Mouse (Mus musculus) adrenal gland, adult 8-10 months (tissue): Measurements from ENCODE around the gene Gprc5b. TPM values are rescaled to one million over a fixed set of nuclear protein-coding genes. Genes with fewer than 3 reads are reported as not detected.

Experiments
- DNase-seq: peaks from one replicate; pipeline ENCODE4 v3.0.0; 2022
- total RNA-seq, 4 experiments: library from RNA; stranded (reverse); gene quantifications; 2 replicates each; pipeline ENCODE4 v1.2.4; 2022

The Gprc5b gene
- total RNA-seq, 4 experiments from 2014 or later, result 139 to 182 (median 170) TPM

GRCm38 (mm10) chr7:118989275-118989856 is 5.6 kb downstream of the Gprc5b start:
- DNase-seq, result peak; percentile 45

GRCm38 (mm10) chr7:118986369-118986768 is 8.6 kb downstream of the Gprc5b start:
- DNase-seq, result no peak

DNA sequence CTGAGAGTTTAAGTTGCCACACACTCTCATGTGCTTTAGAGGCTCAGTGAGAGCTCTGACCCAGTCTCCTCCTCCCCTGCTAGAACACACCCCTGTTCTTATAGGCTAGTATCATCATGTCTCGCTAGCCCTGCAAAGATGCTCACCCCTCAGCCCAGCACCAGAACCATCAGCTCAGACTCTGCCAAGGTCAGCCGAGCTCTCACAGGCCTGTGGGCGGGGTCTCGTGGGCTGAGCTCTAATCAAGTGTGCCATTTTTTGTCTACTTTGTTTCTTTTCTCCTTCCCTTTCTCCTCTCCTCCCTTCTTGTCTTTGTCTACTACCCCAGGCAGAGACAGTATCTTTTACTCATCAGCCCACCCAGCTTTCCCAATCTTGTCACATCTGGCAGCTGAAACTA is 9.2 kb downstream of the Gprc5b start:
- DNase-seq, result no peak

DNA sequence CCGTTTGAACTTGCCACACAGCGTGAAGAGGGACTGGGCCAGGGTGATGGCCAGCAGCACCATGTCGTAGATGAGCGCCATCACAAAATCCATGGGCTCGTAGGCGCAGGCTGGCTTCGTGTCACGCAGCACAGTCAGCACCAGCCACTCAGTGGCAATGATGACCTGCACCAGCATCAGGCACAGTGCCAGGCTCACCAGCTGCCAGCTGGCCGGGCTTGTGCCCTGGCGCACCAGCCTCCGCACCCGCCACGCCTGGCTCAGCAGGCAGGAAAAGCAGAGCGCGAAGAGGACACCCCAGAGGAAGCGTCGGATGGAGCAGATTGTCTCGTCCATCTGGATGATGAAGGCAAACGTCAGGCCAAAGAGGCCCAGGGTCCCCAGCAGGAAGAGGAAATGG is 11.1 kb downstream of the Gprc5b start:
- peak; percentile 76 for DNase-seq

DNA sequence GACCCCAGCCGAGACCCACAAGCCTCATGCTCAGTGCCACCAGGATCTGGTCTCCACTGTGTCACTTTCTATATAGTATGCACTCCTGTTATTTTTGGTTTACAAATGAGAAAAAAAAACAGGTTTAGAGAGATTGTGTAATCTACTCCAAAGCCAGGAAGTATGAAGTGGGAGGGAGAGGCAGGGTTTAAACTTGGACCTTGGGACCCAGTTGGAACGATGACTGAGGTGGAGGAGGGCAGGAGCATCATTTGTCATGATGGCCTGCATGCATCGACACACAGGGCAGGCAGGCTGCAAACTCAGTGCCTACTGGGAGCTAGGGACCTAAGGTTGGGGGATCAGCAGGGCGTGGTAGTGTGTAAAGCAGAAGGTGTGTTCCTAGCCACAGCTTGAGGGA is 12.4 kb downstream of the Gprc5b start:
- no peak for DNase-seq

GRCm38 (mm10) chr7:118981831-118982230 is 13.2 kb downstream of the Gprc5b start:
- DNase-seq, result no peak

DNA sequence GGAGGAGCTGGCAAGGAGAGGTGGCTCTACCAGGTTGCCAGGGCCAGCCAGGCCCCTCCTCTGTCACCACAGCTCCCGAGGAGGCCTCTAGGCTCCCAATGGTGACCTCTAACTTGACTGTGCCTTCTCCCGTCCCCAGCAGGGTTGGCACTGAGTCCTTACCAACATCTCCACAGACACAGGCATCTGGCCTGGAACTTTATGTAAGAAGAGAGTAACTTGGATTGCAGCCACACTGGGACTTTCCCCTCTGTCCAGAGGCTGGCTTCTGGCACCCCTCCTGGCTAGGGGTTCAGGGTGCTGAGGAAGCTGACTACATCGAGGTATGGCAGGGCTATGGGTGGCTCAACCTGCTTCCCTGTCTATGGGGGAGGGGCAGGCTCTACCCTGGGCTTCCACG is 13.7 kb downstream of the Gprc5b start:
- peak; percentile 73 for DNase-seq

DNA sequence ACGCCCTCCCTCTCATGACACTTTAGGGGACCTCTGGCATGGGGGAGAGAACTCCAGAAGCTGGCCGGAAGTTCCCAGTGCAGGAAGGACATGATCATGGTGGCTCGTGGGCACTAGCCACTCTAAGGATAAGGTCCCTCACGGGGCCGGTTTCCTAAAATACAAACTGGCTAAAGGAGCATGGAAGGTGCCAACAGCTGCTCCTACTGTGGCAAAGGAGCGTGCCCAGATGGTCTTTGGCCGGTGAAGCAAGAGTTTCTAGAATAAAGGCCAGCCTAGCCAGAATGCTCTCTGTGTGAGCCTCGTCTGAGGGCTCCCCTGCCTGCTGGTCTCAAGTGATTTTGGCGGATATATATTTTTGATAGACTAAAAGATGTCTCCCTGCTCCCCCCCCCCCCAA is 15.3 kb downstream of the Gprc5b start:
- no peak for DNase-seq

DNA sequence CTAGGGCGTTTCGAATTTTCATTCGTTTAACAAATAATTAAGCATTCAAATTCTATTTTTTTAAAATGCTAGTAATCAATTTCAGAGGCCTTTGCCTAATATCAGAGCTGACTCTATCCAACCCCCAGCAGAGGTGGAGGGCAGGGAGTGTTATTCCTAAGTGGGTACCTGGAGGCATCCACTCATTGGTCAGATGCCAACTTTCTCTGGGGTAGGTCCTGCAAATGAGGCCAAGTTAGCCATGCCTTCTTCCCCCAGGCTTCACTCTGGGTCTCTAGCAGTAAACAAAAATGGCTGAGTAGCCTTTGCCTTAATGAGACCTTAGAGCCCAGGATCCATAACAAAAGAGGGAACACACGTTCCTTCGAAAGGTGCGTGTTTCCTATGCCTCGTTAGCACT is 15.9 kb downstream of the Gprc5b start:
- no peak for DNase-seq

DNA sequence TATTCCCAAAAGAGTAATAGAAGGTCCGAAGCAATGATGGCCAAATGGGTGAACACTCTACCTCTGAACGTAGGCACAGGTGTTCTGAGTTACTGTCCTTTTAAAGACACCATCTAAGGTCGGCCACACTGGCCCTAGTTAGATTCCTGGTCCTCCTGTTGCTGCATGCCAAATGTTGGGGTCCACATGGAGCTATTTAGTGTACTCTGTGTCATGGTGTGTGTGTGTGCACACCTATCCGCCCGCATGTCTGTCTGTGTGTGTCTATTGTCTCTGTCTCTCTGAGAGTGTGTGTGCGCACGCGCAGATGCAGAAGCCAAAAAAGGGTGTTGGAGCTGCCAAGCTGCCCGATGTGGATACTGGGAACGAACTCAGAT is 17.9 kb downstream of the Gprc5b start:
- no peak for DNase-seq

- DNase-seq, result no peak
These were observed 18.4 kb downstream of the Gprc5b start for GRCm38 (mm10) chr7:118976414-118977166.

GRCm38 (mm10) chr7:118975837-118976236 is 19.2 kb downstream of the Gprc5b start:
- DNase-seq, result no peak

GRCm38 (mm10) chr7:118973377-118973776 is 21.6 kb downstream of the Gprc5b start:
- DNase-seq, result peak; percentile 50

- peak; percentile 69 for DNase-seq
These were observed 22.7 kb downstream of the Gprc5b start for GRCm38 (mm10) chr7:118972306-118972705.

GRCm38 (mm10) chr7:118971499-118971898 is 23.5 kb downstream of the Gprc5b start:
- DNase-seq, result no peak

DNA sequence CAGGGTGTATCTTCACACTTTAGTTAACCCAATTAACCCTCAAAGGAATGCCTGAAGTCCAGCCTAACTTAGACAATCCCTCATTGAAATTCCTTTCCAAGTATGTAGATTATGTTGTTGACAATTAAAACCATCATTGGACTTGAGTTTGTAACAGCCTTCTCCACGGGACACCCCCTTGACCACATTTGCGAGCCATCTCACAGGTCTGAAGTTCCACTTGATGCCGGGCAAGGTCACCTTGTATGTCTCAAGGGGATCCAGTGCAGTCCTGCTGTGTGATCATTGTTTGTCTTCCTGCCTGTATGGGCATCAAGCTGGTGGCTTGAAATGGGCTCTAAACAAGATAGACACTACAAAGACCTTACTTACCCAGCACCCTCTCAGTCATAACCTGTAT is 26.1 kb downstream of the Gprc5b start:
- DNase-seq, result no peak

DNA sequence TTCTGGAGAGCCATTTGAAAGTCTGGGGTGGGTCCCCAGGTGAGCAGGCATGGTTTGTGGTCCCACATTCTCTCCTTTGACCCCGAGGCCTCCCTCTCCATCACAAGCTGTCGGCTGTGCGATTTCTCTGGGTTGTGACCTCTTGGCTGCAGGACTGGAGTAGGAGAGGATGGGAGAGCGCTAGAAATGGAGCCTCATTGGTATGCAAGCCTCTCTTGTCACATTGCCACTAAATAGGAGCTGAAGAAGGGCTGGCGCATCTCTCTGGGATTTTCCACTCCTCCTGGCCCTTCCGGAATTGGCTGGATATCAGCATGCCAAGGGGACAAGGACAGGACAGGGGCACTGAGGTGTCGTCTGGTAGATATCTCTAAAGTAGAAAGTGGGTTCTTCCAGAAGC is 29.8 kb downstream of the Gprc5b start:
- peak; percentile 63 for DNase-seq

- no peak for DNase-seq
These were observed 30.2 kb downstream of the Gprc5b start for GRCm38 (mm10) chr7:118964777-118965176.

GRCm38 (mm10) chr7:118959209-118959608 is 35.8 kb downstream of the Gprc5b start:
- DNase-seq, result no peak

- no peak for DNase-seq
These were observed 38.3 kb downstream of the Gprc5b start for GRCm38 (mm10) chr7:118956616-118957246.

- DNase-seq, result no peak
These were observed 40.0 kb downstream of the Gprc5b start for GRCm38 (mm10) chr7:118954968-118955367.

DNA sequence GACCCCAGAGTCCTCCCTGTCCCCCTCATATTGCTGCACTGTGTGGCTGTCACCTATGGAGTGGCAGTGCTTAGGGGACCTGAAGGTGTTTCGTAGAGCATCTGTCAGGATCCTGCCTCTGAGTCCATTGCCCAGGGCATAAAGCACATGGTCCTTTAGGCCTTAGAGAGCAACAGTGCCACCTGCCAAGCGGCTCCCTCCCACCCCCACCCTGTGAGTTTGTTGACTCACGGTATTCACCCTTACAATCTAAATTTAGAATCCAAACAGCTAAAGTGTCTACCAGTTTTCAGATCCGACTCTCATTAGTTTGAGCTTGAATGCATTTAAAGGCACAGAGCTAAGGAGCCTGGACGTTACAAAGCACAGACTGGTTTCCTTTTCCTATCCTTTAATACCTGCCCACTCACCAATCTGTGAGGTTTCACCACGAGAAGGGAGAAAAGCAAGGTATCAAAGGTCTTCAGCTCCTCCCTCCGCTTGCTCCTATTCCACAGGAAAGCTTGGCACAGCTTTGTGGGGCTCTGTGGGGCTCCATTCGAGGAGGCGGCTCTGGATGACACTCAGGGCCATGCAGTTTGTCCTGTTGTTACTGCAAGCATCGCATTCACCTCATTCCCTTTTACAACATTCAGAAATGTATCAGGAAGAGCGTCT is 41.3 kb downstream of the Gprc5b start:
- no peak for DNase-seq

DNA sequence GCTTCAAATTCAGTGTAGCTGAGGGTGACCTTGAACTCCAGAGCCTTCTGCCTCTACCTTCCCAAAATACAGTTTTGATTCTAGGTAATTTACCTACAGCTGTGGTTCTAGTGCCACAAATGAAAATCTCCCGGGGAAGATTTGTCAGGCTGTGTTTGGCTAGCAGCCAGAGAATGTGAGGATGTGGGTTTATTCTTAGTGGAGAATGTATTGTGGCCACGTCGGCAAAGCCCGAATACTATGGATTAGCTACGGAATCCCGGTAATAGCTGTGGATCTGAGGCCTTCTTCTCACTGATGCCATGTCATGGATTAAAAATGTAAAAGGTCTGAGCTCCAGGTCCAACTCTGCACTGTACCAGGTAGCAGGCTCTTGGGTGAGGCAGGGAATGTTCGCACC is 45.3 kb downstream of the Gprc5b start:
- no peak for DNase-seq
